Mouse (Mus musculus) c-Kit-positive CD71-positive TER-119-positive erythroid progenitor cells, embryonic 14.5 days (primary cell): ENCODE measurements around the gene 1700003E16Rik.

ENCODE experiments used
- DNase-seq: peaks from one replicate; pipeline ENCODE4 v3.0.0-alpha.2; 2013; ENCODE audit warnings: low spot score

1700003E16Rik gene

DNA sequence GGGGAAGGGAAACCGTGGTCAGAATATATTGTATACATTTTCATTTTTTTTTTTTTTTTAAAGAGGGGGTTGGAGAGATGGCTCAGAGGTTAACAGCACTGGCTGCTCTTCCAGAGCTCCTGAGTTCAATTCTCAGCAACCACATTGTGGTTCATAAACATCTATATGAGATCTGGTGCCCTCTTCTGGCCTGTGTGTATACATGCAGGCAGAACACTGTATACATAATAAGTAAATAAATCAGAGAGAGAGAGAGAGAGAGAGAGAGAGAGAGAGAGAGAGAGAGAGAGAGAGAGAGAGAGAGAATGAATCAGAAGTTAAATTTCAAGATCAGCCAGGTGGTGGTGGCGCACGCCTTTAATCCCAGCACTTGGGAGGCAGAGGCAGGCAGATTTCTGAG lies 3.3 kb downstream of the 1700003E16Rik start:
- DNase-seq = peak; percentile 60

- DNase-seq = no peak
Observed at GRCm38 (mm10) chr6:83161442-83161841, 5.2 kb downstream of the 1700003E16Rik start.

GRCm38 (mm10) chr6:83161921-83162641 lies 5.9 kb downstream of the 1700003E16Rik start:
- no peak for DNase-seq

DNA sequence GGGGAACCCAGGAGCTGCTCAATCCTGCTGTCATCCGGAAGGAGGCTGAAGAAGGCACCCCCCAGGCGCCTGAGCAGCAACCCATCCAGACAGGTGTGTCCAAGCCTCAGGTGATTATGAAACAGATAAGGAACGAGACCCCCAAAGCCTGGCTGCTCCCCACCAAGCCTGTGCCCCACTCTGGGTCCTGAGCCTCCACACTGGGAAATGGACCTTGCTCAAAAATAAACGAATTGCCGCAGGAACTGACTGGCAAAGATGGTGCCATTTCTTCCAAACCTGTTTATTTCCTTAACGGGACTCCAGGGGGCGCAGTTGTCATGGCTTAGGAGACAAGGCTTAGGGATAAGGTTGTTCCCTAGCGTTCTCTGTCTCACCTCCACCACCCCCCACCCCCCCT lies 6.5 kb downstream of the 1700003E16Rik start:
- DNase-seq = peak; percentile 71

DNA sequence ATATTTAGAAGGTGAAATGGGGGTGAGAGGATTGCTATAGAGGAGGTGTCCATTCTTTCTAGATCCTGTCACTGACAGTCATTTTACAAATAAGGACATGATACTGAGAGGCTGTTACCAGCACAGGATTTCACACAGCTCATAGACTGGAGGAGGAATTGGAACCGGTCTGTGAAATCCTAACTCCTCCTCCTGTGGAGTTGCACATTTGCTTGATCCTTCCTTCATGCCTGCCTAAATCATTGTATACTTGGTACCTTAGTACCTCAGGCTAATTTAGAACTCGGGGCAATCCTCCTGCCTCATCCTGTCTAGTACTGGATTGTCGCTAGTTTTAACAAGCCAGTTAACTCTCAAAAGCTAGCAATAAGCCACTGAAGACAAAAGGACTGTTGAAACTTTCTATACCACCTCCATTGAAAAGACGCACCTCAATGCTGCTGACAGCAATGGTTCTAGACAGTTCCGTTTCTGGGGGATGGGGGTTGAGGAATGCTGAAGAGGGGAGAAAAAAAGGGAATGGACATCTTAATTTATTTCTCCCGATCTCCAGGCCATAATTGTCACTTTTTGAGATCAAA lies 8.9 kb downstream of the 1700003E16Rik start:
- DNase-seq = no peak

GRCm38 (mm10) chr6:83165607-83166242 lies 9.5 kb downstream of the 1700003E16Rik start, which contains the start of gene Dctn1:
Gene Dctn1, plus strand, starts transcription at chr6:83165920.
- peak; percentile 93 for DNase-seq

GRCm38 (mm10) chr6:83166243-83166630 lies 10.0 kb downstream of the 1700003E16Rik start:
- peak; percentile 40 for DNase-seq

DNA sequence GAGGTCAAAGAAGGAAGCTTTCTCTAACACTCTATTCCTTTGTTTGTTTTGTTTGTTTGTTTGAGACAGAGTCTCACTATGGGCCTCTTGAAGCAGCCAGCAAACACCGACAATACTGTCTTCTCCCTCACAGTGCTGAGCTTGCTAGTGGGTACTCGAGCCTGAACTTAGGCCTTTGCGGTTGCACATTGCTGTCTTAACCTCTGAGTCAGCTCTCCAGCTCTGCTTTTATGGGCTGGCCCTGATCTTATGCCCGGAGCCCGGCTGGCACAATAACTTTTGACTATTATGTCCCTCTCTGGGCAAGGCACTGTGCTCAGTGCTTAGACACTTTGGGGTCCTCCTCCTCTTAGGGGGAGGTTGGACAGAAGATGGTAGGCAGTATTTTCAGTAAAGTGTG lies 13.7 kb downstream of the 1700003E16Rik start:
- DNase-seq = no peak

DNA sequence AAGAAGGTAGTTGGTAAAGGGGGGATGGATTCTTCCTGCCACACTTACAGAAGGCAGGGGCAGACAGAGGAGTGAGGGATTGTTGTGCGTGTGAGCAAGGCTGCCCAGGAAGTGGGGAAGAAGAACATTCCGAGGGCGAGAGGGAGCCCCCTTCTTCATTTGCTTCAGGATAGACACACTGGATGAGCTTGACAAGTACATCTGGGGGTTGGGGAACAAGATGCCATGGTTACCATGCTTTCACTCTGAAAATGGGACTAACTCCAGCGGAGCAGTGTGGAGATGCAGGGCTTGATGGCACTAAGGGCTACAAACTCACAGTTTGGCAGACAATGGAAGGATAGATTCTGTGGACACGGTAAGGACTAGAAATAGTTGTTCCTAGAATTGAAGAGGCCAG lies 14.9 kb downstream of the 1700003E16Rik start:
- no peak for DNase-seq

GRCm38 (mm10) chr6:83172240-83172920 lies 16.2 kb downstream of the 1700003E16Rik start:
- no peak for DNase-seq

DNA sequence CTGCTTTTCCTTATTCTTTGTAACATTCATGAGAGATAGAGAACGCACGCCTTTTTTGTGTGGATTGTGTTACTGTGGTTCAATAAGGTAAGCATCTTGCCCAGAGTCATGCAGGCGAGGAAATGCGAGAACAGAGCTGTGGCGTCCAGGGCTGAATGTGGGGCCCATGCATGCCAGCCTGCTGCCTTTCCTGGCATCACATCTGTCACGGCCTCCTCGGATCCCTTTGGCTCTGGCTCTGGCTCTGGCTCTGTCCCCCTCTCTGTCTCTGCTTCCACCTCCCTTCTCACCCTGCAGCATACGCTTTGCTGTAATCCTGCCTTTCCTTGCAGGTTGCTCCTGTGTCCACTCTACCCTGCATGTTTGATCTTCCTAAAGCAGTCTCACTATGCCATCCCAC lies 19.8 kb downstream of the 1700003E16Rik start:
- DNase-seq = no peak

DNA sequence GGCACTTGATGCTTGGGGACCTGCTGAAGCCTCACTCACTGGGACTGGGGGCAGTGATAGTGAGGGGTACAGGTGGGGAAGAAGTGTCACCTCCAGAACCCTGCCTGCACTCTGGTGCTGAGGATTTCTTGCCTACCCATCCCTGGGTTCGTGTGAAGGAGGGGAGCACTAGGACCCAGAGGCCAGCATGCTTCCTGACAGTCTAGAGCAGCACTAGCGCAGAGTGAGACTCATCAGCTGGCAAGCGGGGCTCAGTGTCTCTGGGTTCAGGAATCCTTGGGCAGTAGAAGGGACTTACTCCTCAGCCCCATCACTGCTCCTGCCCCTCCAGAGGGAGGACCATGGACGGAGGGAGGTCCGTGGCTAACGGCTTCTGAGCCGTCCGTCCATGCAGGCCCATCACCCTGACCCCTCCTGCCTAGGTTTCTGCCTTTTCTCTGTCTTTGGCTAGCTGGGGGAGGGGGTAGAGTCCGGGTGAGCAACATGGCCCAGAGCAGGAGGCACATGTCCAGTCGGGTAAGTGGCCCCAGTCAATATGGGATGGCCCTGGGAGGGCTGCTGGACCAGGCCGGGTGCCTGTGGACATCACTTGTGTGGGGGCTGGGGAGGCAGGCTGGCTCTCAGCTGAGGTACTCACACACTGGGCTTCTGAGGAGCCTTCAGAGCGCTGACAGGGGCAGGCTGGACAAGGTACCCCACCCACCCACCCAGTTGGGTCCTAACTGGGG lies 23.4 kb downstream of the 1700003E16Rik start:
- no peak for DNase-seq

DNA sequence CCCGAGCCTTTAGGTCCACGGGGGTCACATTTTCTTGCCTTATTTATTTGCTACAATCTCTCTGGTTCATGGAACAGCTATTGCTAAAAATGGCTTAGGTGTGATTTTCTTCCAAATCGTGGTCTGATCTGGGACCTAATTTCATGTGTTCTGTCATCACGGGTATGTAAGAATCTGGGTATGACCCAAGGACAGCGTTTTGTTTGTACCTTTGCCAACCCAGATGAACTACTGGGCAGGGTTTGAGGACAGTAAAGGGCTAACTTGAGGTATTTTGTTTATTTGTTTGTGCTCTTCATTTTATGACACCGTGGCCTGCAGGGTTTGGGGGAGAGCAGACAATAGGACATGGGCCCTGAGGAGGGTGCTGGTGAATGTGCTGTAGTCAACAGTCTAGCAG lies 24.4 kb downstream of the 1700003E16Rik start:
- DNase-seq = no peak

GRCm38 (mm10) chr6:83184858-83185435 lies 28.7 kb downstream of the 1700003E16Rik start:
- DNase-seq = no peak

- DNase-seq = peak; percentile 22
Observed at GRCm38 (mm10) chr6:83185895-83186861, 30.0 kb downstream of the 1700003E16Rik start.

- DNase-seq = no peak
Observed at GRCm38 (mm10) chr6:83186946-83187345, 30.7 kb downstream of the 1700003E16Rik start.

DNA sequence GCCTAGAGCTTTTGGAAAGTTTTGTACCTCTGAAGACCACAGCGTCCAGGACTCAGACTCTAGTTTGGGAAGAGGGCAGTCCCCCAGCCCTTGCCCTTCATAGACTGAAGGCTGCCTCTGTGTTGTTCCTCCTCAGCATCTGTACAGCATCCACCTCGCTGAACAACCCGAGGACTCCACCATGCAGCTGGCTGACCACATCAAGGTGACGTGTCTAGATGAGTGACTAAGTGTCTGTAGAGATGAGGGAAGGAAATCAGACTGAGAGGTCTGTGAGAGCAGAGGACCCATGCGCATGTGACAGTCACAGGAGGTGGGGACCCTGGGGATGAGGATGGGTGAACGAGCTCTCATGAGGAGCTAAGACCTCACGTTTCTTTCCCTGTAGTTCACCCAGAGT lies 37.4 kb downstream of the 1700003E16Rik start:
- DNase-seq = no peak

GRCm38 (mm10) chr6:83197345-83198004 lies 41.3 kb downstream of the 1700003E16Rik start:
- no peak for DNase-seq

- DNase-seq = no peak
Observed at GRCm38 (mm10) chr6:83203320-83203719, 47.1 kb downstream of the 1700003E16Rik start.

GRCm38 (mm10) chr6:83205851-83206250 lies 49.6 kb downstream of the 1700003E16Rik start:
- no peak for DNase-seq
